Mouse (Mus musculus) adrenal gland, postnatal 14 days (tissue): ENCODE measurements around the gene Hpn. TPM values are rescaled to one million over a fixed set of nuclear protein-coding genes. Genes with fewer than 3 reads are reported as not detected.

Experiments used
- DNase-seq: peaks from one replicate; pipeline ENCODE4 v3.0.0; 2021; ENCODE audit warnings: mixed read lengths
- total RNA-seq: library from RNA; stranded (reverse); gene quantifications from 2 replicates; pipeline ENCODE4 v1.2.3, GENCODE M21; 2021

Hpn gene
- total RNA-seq, 1 experiment from 2014 or later, result 41.6 TPM

DNA sequence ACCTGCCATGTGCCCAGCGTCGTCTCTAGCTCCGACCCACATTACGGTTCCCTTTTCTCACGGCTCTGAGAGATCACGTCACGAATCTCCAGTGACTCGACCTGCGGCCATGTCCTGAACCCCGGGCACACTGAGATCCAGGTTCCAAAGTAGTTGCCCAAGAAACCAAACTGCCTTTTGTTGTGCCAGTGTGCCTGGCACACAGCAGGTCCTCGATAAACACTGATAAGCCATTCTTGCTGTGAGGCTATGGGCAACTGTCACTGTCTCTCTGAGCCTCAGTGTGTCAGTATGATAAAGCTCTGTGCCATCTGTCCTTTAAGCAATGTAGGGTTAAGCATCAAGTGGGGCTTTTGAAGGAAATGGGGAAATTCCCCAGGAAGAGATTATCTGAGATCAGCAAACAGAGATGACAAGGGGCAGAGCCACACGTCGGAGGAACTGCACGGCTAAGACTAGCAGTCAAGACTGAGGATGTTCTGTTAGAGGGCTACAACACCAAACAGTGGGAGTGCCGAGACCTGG lies 4.2 kb downstream of the Hpn start:
- no peak for DNase-seq

DNA sequence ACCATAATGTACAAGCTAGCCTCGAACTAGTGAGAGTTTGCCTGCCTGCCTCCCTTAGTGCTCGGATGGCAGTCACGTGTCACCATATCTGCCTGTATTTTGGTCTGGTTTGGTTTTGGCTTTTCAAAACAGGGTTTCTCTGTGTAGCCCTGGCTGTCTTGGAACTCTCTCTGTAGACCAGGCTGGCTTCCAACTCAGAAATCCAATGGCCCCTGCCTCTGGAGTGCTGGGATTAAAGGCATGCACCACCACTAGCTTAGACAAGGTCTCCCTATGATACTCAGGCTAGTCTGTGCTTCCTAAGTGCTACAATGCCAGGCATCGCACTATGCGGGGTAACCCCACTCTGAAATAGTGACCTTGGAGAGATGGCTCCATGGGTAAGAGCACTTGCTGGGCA lies 5.3 kb downstream of the Hpn start:
- no peak for DNase-seq

DNA sequence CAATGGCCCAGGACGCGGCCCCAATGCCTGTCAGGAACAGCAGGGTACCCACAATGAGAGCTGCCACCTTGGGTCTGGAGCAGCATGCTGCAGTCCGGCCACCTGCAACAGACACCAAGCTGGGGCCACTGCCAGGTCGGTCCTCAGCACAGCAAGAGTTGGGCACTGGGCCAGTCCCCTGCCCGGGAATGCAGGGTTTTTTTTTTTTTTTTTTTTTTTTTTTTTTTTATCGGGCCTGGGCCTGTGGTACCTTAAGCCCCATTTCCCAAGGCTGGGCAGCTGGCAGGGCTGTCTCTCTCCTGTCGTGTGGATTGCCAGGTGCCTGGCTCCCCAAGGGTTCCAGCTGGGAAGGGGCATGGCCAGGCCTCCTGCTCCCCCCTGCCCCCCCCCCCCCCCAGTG lies 6.0 kb downstream of the Hpn start:
- peak; percentile 77 for DNase-seq

DNA sequence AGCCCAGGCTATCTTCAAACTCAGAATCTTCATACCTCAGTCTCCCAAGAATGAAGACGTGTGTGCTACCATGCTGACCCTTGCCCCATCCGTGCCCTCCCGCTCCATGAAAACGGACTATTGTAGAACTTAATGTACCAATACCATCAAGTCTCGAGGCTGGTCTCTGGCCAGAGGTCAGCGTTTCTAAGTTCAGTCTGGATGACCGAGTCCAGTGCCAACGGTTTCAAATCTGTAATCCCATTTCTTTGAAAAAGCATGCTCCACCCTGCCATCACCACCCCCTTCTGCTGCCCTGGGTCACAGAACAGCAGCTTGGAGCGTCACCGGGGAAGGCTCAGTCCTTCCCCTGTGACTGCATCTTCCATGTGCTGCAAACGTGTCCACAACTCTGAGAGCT lies 7.3 kb downstream of the Hpn start:
- DNase-seq, result no peak

DNA sequence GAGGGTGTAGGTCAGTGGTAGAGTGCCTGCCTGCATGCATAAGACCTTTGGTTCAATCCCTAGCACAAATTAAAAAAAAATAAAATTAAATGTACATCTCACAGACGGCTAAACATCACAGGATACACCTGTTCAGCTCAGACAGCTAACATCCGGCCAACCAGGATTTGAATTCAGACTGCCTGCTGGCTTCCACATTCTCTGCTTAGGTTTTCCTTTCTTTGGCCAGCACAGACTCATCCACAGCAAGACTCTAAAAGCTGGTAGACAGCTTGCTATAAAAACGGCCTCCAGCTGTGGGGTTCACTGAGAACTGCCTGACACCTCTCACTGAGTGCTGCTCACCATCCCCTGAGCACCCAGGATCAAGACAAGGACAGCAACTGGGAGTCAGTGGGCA lies 8.9 kb downstream of the Hpn start:
- DNase-seq, result no peak

DNA sequence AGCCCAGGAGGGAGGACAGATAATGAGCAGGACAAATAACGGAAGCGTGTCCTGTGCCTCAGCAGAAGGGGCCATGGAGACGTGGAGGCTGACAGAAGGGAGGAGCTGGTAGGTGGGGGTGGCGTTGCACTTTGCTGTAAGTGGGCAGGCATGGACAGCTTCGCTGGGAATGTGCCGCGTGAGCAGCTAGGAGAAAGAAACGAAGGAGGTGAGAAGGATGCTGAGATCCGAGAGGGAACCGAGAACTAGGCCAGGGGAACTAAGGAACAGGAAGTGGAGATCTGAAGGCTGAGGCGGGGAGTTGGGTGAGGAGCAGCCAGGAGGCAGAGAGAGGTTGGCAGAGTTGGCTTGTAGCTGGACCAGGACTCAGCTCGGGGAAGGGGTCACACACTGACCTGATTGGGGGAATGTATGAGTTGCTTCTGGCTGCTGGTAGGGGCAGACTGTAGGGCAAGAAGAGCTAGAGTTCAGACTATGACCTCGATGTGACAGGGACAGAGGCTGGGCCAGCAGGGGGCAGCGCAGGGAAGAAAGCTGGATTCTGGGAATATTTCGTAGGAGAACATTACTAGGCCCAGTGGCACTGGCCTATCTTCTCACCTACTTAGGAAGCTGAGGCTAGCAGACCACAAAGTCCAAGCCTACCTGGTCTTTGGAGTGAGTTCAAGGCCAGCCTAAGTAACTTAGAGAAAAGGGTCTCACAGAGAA lies 9.9 kb downstream of the Hpn start:
- peak; percentile 86 for DNase-seq

DNA sequence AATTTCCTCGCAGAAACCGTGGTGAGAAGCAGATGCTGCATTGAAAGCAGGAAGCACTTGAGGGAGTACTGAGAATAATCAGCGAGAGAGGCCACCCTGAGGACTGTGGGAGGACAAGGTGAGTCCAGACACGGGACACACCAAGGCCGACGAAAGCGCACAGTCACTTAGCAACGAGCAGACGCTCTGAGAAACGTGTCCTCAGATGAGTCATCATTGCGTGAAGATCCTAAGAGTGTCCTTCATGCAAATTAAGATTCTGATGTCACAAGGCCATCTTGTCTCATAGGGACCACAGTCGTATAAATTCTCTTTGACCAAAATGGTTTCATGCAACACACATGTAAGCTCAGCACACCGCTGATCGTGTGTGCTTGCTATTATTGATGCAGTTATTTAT lies 14.3 kb downstream of the Hpn start:
- DNase-seq, result peak; percentile 78

DNA sequence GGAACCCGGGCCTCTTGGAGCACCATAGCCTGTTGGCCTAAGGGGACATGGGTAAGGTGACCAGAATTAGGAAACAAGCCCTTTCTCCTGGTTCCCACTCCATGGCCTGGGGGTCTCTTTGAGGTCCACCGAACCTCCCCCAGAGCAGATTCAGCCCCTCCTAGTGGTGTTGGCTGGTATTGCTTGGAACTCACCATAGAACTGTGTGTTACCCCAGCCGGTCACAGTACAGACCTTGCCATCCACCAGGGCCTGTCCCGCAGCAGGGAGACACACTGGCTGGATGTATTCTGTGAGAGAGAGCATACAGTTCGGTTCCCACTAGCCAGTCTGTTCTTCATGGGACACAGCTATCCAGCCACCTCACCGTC lies 15.5 kb downstream of the Hpn start:
- DNase-seq, result peak; percentile 33

DNA sequence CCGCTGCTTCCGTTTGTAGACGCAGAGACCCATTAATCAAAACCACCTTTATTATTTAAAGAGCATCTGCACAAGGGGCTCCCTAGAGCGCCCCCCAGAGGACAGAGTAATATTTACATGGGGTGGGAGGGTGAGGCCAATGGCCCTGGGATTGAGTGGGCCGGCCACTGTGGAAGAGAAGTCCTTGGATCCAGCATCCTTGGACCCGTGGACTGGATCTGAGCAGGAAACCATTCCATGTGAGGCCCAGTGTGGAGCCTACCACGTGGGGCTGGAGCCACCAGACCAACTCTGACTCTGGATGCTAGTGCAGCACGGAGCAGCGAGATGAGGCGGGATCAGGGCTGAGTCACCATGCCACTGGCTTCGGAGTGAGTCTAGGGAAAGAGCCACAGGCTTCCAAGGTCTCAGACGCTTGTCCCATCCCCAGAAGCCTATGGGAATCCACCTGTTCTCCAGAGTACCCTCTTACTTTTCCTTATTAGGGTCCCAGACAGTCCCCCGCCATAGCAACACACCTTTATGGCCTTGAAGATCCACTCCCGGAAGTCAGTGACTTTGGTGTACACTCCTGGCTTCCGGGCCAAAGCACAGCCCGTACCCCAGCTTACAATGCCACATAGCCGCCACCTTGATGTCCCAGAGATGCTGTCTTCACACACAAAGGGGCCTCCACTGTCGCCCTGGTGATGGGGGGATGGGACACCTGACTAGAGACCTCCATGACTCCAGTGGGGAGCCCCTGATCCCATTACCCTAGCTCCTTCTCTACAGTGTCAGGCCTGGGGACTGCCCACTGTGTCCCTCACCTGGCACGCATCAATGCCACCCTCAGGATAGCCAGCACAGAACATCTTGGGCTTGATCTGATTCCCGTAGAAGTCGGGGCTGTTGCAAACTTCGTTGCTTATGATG lies 16.1 kb downstream of the Hpn start:
- peak; percentile 77 for DNase-seq

DNA sequence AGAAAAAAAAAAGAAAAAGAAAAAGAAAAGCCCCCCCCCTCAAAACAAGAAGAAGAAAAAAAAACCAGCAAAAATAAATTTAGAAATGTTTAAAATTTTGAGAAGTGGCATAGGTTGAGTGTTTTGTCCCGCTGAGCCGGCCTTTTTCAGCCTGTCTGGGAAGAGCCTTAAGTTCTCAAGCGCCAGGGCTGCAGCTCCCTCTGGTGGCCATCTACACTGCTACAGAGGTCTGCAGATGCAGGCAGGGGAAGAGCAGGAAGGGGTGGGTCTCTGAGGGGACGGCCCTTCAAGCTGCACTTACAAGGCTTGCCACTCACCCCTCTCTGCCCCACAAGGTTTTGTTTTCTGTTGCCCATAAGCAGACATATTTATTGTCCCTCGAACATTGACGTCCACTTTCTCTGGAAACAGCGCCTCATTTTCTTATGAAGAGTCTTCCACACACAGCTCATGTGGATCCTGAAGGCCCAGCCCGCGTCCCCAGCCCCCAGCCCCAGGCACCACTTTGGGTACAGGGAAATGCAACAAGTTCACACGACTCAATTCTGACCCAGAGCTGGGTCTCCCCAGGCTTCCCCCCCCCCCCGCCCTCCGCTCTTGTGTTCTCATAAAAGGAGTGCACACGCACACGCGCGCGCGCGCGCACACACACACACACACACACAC lies 17.4 kb downstream of the Hpn start:
- peak; percentile 95 for DNase-seq

DNA sequence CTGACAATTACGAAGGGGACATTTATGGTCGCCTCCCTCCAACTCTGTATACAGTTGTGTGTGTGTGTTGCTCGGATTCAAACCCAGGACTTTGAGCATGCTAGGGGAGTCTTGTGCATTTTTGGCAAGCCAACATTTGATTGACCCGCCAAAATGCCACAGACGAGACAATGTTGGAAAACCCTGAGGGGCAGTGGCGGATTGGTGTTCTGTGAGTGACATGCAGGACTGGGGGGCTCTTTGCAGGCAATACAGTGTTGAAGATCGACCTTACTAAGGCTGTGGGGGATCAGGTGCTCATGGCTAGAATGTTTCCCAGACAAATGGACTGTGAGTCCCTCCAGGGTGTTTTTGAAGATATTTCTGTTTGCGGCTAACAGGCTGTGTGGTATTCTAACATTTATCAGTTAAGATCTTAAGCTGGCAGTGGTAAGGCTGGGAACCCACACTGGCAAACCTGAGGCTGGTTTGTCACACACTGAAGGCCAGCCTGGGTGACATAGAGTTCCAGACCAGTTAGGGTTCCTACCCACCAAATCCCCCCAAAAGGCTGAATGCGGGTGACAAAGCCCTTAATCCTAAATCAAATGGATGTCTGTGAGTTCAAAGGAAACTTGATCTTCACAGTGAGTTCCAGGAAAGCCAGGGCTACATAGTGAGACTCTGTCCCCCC lies 18.1 kb downstream of the Hpn start:
- DNase-seq, result no peak

DNA sequence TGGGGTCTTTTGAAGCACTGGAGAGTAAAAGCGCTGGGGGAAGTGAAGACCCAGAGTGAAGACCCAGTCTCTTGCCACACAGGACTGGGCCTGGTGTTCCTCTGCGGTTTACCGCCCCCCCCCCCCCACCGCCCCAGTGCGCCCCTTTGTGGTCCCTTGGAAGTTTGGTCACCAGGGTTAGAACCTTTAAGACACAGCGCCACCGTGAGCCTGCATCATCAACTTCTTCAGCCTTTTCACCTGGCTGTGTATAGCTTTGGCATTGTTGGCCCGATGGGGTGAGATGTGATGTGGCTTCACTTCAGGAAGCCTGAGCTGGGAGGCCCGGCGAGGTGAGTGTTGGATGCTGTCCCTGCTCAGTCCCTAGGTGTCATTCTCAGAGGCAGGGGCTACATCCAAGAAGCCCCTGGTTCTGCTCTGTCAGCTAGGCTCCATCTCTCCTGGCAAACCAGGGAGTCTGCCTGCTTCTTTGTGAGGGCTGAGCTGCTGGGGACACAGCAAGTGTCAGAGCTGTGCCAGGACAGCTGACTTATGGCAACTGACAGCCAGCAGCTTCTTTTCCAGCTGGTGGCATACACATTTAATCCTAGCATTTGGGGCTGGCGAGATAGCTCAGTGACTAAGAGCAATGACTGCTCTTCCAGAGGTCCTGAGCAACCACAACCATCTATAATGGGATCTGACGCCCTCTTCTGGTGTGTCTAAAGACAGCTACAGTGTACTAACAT lies 20.2 kb downstream of the Hpn start:
- DNase-seq, result no peak

DNA sequence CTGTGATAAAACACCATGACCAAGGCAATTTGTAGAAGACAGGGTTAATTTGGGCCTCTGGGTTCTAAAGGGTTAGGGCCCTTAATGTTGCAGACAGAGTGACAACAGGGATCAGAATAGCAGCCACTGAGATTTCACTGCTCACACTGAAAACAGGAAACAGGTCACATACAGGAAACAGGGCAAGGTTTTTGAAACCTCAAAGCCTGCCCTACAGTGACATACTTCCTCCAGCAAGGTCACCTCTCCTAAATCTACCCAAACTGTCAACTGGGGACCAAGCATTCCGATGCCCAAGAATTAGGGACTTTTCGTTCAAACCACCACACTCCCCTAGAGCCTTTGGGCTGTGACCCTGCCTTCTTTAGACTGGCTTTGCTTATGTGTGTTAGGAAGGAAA lies 25.4 kb downstream of the Hpn start:
- no peak for DNase-seq

DNA sequence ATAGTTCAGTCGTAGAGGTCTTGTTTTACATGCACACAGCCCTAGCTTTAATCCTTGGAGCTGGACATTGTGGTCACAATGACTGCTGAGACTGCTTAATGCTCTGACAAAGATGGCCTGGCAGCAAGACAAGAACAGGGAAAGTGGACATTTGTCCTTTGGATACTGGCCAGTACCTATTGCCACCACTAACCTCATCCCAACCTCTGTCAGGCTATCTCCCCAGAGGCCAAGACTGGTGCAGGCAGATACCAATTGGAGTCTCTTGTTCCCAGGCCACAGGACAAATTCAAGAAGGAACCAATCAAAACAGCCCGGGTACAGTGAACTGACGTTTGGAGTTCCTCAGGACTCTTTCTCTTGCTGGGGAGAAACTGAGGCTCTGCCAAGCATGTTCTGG lies 26.9 kb downstream of the Hpn start:
- DNase-seq, result peak; percentile 53

DNA sequence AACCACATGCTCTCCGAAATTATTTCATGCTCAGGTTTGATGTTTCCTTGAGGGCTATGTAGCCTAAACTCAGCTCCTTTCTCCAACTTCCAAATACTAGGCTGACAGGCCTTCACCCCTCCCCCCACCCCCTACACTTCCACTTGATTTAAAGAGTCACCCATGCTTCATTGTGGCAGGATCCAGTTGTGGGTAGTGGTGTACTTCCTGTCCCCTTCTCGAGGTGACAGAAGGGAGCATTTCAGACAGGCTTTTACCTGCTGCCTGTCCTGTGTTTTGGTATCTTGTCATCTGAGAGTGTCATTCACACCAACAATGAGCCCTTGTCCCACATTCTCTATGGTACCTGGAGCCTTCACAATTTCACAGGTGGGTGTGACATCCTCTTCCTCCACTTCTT lies 27.8 kb downstream of the Hpn start:
- no peak for DNase-seq

DNA sequence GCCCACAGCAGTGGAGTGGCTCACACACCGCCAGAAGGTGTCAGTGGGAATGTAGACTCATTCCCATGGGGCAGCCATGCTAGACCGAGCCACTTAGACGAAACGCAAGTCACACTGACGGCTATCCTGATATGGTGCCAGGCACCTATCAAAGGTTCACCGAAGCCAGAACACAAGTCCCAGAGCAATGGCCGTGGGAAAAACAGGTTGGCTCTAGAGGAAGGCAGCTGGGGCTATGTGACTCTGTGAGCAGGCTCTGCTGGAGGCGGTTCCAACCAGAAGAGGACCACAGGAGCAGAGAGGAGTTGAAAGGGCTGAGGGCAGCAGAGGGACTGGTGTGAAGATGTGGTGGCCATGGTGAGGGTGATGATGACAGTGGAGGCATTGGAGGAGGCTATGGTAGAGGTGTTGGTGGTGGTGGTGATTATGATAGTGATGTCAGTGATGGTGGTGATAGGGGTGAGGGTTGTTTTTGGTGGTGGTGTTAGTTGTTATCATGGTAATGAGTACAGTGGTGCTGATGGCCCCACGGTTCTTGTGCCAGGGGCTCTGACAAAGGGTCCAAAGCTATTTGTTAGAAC lies 28.8 kb downstream of the Hpn start:
- no peak for DNase-seq

DNA sequence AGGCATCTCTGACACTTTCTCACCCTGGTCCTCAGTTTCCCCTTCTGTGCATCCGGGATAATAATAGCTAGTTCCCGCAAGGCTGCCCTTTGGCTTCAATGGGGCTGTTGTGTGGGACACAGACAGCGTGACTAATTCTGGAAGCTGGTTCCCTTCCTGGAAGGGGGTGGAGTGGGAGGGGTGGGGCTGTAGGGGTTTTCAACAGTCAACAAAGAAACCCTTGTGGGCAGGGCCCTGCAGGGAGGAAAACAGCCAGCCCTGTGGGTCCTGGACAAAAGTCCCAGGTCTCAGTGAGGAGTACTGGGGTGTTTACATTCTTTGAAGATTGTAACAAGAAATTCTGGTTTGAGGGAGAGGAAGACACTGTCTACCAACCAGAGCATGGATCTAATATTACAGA lies 29.9 kb downstream of the Hpn start:
- DNase-seq, result peak; percentile 39

DNA sequence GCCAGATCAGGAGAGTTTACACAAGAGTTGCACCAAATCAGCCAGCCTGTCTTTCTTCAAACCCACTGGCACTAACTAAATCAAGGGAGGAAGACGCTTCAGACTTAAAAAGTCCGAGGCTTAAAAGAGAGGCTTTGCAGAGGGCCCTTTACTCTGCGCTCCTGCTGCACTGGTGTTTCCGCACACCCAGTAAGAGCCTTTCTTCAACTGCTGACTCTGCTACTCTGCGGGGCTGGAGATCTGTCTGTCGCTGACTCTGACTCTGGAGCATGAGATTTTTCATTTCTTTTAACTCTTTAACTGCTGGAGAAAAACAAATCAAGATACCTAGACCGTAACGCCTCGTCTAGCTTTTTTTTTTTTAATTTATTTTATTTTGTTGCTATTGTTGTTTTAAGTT lies 30.9 kb downstream of the Hpn start:
- DNase-seq, result no peak

DNA sequence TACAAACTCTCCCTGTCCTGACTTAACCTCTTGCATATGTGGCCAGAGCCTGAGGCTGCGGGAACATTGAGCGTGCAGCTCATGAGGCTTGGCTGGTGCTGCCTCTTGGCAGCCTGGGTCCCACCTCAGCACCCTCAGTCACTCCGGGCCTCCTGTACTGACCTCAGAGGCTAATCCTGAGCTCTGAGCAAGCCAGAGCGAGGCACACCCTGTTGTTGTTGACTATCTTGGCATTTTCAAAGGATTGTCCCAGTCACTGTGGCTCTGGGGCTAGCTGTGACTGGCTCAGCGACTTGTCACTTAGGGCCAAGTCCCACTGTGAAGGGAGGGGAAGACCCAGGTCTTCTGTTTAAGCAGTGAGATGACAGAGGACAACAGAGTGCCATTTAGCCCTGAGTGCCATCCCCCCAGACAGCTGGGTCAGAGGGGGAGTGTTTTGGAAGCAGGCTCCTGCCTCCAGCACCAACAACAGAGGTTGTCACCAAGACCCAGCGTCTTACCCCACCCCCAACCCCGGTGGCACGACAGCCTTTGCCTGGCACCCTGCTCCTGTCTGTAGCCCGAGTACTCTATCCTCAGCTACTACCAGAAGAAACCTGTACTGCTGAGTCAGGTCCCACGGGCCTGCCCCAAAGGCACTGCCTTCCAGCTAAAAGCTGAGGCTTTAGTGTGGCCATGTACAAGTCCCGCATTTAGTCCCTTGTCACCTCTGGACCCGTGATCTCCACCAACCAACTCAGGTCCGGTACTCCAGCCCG lies 32.1 kb downstream of the Hpn start:
- peak; percentile 72 for DNase-seq

DNA sequence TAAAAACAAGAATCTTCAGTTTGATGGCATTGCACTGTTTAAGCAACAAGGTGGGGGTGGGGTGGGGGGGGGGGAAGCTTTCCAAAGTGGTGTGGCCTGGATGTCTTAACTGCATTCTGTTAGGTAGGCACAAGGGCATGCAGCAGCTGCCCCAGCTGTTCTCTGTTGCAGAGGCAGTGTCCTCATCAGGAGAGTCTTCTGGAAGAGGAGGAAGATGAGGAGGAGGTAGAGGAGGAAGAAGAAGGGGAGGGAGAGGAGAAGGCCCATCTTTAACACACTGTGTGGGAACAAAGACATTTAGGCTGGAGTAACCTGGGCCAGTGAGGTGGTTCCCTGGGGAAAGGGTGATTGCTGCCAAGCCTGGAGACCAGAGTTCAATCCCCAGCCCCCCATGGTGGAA lies 33.0 kb downstream of the Hpn start:
- no peak for DNase-seq

DNA sequence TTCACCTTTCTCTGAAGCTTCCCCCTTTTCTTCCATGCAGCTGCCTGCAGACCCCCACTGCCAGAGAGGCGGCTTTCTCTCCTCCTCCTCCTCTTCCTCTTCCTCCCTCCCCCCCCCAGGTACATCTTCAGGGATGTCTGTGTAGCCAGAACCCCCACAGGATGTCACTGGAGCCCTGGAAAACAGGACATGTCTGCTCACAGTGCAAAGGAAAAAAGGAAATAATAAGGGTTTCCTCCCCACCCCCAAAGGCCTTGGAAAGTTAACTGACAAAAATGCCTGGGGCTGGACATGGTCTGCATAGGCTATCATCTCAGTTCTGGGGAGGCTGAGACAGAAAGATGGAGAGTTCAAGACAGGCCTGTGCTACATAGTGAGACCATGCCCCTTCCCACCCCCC lies 34.0 kb downstream of the Hpn start:
- no peak for DNase-seq
